In the genomic region with DNA sequence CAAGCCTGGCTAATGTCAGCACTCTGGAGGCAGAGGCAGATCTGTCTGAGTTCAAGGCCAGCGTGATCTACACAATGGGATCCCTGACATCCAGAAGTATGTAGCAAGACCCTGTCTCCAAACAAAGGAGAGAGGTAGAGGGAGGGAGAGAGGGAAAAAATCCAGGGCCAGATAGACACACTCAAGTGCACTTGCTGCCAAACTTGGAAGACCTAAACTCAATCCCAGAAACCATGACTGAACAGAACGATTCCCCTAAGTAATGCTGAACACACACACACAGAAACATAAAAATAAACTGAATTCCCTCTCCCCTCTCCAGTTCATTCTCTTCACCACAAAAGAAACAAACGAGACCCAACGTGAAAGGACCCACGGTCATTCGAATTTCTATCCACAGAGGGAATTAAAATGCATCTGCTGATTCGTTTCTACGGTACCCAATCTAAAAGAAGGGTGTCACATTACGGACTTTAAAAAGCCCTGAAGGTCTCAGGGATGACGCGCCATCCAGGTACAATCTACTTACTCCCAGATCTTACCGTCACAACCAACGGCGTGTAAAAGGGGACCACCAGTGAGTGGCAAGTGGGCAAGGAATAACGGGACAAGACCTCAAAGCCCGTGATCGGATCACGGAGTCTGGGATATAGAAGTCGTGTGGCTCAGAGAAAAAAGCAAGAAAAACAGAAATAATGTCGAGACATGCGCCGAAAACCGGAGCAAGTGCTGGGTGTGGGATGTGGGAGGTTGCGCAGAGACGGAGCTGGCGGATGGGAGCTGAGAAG, we compare ENCODE assay signal across 8 mouse cellular contexts. TPM values are rescaled to one million over a fixed set of nuclear protein-coding genes. Genes with fewer than 3 reads are reported as not detected.
DNase-seq lines count a peak whose midpoint lies in the region; ATAC-seq and TF ChIP-seq lines count a peak whose summit lies in the region.

No protein-coding gene starts in this region.

- H3K4me2 ChIP-seq in lung, postnatal 0 days (replicated peaks; ENCODE audit: low read depth, low read length): peak overlapping the region; percentile 79
- peak overlapping the region; percentile 57 for H3K4me2 ChIP-seq in limb, embryonic 15.5 days

- peak overlapping the region; percentile 89 for H3K27ac ChIP-seq in lung, postnatal 0 days (ENCODE audit: low read length)
- H3K27ac ChIP-seq in limb, embryonic 15.5 days: peak overlapping the region; percentile 97
- peak overlapping the region; percentile 63 for H3K27ac ChIP-seq in olfactory bulb, adult 2 months (ENCODE audit: insufficient read depth, low read depth, low read length)

- under 1% methylated on average over 26 of the region's 26 CpGs for WGBS in lung, postnatal 0 days
- 1% methylated on average over 26 of the region's 26 CpGs for WGBS in limb, embryonic 15.5 days
- under 1% methylated on average over 26 of the region's 26 CpGs for WGBS in olfactory bulb, adult 2 months

- peak overlapping the region; percentile 91 for H3K4me3 ChIP-seq in lung, postnatal 0 days (ENCODE audit: low read depth, low read length)
- peak overlapping the region; percentile 75 for H3K4me3 ChIP-seq in limb, embryonic 15.5 days
- peak overlapping the region; percentile 79 for H3K4me3 ChIP-seq in olfactory bulb, adult 2 months (ENCODE audit: insufficient read depth, low read depth, low read length)

- peak overlapping the region; percentile 99 for H3K9ac ChIP-seq in lung, postnatal 0 days (replicated peaks; ENCODE audit: low read depth)
- peak overlapping the region; percentile 96 for H3K9ac ChIP-seq in limb, embryonic 15.5 days

- TF ChIP-seq CTCF in lung, postnatal 0 days (IDR thresholded peaks at IDR 0.05): no peak
- no peak for TF ChIP-seq CTCF in brain, embryonic 14.5 days (IDR thresholded peaks at IDR 0.05; ENCODE audit: borderline replicate concordance, extremely low read depth, insufficient read depth, insufficient read length)
- TF ChIP-seq CTCF in olfactory bulb, adult 2 months (IDR thresholded peaks at IDR 0.05; ENCODE audit: insufficient read depth, low read depth, low read length): no peak

- no peak for TF ChIP-seq POLR2A in brain, embryonic 14.5 days (IDR thresholded peaks at IDR 0.05; ENCODE audit: borderline replicate concordance, extremely low read depth, insufficient read depth, insufficient read length, poor library complexity, severe bottlenecking)
- no peak for TF ChIP-seq POLR2A in olfactory bulb, adult 2 months (IDR thresholded peaks at IDR 0.05; ENCODE audit: insufficient read depth, low read depth, low read length)

- peaks cover 8% of the 10 kb centered on the region; the same call in 1 of the 2 replicates for H3K36me3 ChIP-seq in lung, postnatal 0 days (ENCODE audit: insufficient read depth, low read length)
- H3K36me3 ChIP-seq in limb, embryonic 15.5 days: peaks cover 30% of the 10 kb centered on the region

- H3K4me1 ChIP-seq in lung, postnatal 0 days (ENCODE audit: insufficient read depth, low read depth, low read length): no peaks in the 10 kb centered on the region
- H3K4me1 ChIP-seq in limb, embryonic 15.5 days: peaks cover 16% of the 10 kb centered on the region
- H3K4me1 ChIP-seq in olfactory bulb, adult 2 months (ENCODE audit: control insufficient read depth, insufficient read depth, low read length): peaks cover 2% of the 10 kb centered on the region; the same call in 1 of the 2 replicates

- H3K9me3 ChIP-seq in lung, postnatal 0 days (ENCODE audit: low read length): no peaks in the 10 kb centered on the region
- no peaks in the 10 kb centered on the region for H3K9me3 ChIP-seq in limb, embryonic 15.5 days

- no peak for ATAC-seq in lung, postnatal 0 days
- no peak for ATAC-seq in limb, embryonic 15.5 days (ENCODE audit: insufficient number of reproducible peaks, low FRiP score, low TSS enrichment, low read depth)

- DNase-seq in lung, postnatal 0 days (ENCODE audit: low spot score): peak; percentile 68
- no peak for DNase-seq in lung, postnatal 4 days
- peak; percentile 56 for DNase-seq in brain, embryonic 14.5 days (ENCODE audit: low read depth)
- DNase-seq in forelimb bud, embryonic 11.5 days (ENCODE audit: low read depth, low spot score): peak; percentile 82
- no peak for DNase-seq in frontal cortex, postnatal 14 days (ENCODE audit: low spot score in 2 of 2)
- no peak for DNase-seq in testis, postnatal 10 days (ENCODE audit: low spot score)

- no peaks in the 10 kb centered on the region for H3K27me3 ChIP-seq in lung, postnatal 0 days (replicated peaks; ENCODE audit: insufficient read depth, low read length)
- H3K27me3 ChIP-seq in limb, embryonic 15.5 days: no peaks in the 10 kb centered on the region

- TF ChIP-seq EP300 in lung, postnatal 0 days (IDR thresholded peaks at IDR 0.05): no peak

RNA-seq across cellular contexts. Expression of a gene that starts 0.7 kb away (rescaled TPM):
- polyA plus RNA-seq in lung, postnatal 0 days (2015; fragmentation: Nextera tagmentation; extraction: Ambion mirVana): 132 and 141 TPM in 2 replicates
- 85.8 and 96.3 TPM in 2 replicates for polyA plus RNA-seq in brain, embryonic 14.5 days (2012; rRNA removed)
- polyA plus RNA-seq in limb, embryonic 15.5 days (2015; fragmentation: Nextera tagmentation; extraction: Ambion mirVana): 191 and 199 TPM in 2 replicates
- not detected in 2 replicates for polyA plus RNA-seq in olfactory bulb, adult 2 months (2012; ENCODE audit: insufficient read depth, insufficient read length, low replicate concordance, missing spikeins)

RNA-seq across cellular contexts. Expression of a gene that starts 23.2 kb away (rescaled TPM):
- polyA plus RNA-seq in lung, postnatal 0 days (2015; fragmentation: Nextera tagmentation; extraction: Ambion mirVana): 22.9 and 23.2 TPM in 2 replicates
- 96.7 and 102 TPM in 2 replicates for polyA plus RNA-seq in brain, embryonic 14.5 days (2012; rRNA removed)
- polyA plus RNA-seq in limb, embryonic 15.5 days (2015; fragmentation: Nextera tagmentation; extraction: Ambion mirVana): 28.4 and 32.3 TPM in 2 replicates
- not detected in 2 replicates for polyA plus RNA-seq in olfactory bulb, adult 2 months (2012; ENCODE audit: insufficient read depth, insufficient read length, low replicate concordance, missing spikeins)

Comparison
In these comparisons a context has a peak if more than half of its experiments do, and no peak if none do; other contexts are left out.
1. DNase-seq: peak in lung, postnatal 0 days (single experiment), brain, embryonic 14.5 days (single experiment) and forelimb bud, embryonic 11.5 days (single experiment); none in lung, postnatal 4 days (0 of 2), frontal cortex, postnatal 14 days (0 of 2) and testis, postnatal 10 days (single experiment).
2. Peak in every context shown above with its lines, with median percentiles within 50 percentile points of each other: H3K27ac ChIP-seq and H3K4me3 ChIP-seq.